Mouse (Mus musculus) T-helper 2 cell (primary cell): ENCODE data around the gene Clstn2.

Experiments used
- in situ Hi-C: fragments of 300-600 bp; cut with MboI, MseI; formaldehyde crosslinking; loops from one replicate; pipeline ENCODE4 v1.15.1; 2025; ENCODE audit warnings: high pct_unique_total_duplicates

Clstn2 gene

GRCm38 (mm10) chr9:97570881-97571280 lies 462.1 kb downstream of the Clstn2 start:
- in situ Hi-C loops: no loop called here

- in situ Hi-C loops: no loop called here
These were observed 469.9 kb downstream of the Clstn2 start for GRCm38 (mm10) chr9:97563121-97563520.

- in situ Hi-C loops: no loop called here
These were observed 488.6 kb downstream of the Clstn2 start for GRCm38 (mm10) chr9:97544359-97544758.

DNA sequence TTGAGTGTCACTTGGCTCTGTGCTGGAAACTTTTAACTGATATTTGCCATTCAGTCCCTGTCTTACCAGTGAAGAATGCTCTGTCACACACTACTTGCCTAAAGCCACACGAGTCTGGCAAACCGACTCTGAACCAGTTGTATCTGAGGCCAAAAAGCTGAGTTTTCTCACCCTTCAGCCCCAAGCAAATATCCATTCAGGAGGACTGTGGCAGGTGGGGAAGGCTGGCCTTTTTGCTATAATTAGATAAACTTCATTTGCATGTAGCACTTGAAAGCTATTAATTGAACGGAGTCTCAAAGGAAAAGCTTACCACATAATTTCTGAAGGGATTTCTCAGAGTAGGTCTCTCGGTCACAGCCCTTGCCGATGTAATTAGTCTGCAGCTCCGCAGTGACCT lies 491.6 kb downstream of the Clstn2 start:
- in situ Hi-C loops: no loop called here

GRCm38 (mm10) chr9:97538075-97538779 lies 494.8 kb downstream of the Clstn2 start:
- in situ Hi-C loops: no loop called here

GRCm38 (mm10) chr9:97534196-97534595 lies 498.8 kb downstream of the Clstn2 start:
- in situ Hi-C loops: no loop called here

- in situ Hi-C loops: no loop called here
These were observed 499.7 kb downstream of the Clstn2 start for GRCm38 (mm10) chr9:97533306-97533705.

GRCm38 (mm10) chr9:97532536-97532935 lies 500.4 kb downstream of the Clstn2 start:
- in situ Hi-C loops: no loop called here

DNA sequence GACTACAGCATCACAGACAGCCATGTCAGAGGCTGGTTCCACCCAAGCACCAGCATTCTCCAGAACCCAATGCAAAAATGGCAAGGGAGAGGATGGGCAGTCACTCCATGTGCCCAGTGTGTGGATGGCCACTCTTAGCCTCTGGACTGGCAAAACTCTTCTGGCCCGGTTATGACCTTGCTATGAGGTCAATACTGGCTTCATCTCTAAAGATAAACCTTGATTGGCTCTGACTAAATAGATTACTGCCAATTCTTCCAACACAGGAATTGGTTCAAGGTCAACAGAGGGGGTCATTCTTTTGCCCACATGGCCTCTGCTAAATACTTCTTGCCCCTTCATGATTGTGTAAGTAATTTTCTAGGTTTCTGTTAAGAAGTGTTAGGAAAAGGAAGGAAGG lies 505.1 kb downstream of the Clstn2 start:
- in situ Hi-C loops: no loop called here

DNA sequence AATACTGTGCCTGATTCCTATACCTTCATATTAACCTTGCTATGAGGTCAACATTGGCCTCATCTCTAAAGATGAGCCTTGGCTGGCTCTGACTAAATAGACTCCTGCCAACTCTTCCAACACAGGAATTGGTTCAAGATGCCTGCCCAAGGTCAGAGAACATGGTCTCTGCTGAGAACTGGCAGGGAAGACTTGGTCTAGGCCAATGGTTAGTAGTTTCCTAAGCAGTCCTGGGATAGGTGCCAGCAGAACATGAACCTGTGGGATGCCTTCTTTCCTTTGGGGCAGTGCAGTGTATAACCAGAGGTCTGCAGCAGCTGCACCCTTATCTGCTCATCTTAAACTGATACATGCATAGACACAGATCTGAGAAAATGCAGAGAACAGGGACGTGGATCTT lies 505.7 kb downstream of the Clstn2 start:
- in situ Hi-C loops: no loop called here

- in situ Hi-C loops: no loop called here
These were observed 507.4 kb downstream of the Clstn2 start for GRCm38 (mm10) chr9:97525563-97525962.

DNA sequence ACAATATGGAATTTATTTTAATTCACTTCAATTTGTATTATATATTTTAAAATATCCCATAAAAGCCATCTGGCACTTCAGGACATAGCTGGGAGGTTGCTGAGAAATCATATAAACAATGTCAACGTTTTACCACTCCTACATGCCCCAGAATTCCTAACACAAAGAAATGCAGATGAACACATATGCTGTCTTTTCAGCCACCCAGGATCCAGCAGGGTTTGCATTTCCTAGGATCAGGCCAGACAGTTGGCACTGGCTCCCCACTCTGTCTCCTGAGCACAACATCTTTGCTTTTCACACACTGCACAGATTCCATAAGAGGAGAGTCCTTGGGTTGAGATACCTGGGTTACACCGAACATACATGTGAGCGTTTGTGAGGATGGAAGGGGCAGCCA lies 508.1 kb downstream of the Clstn2 start:
- in situ Hi-C loops: no loop called here

DNA sequence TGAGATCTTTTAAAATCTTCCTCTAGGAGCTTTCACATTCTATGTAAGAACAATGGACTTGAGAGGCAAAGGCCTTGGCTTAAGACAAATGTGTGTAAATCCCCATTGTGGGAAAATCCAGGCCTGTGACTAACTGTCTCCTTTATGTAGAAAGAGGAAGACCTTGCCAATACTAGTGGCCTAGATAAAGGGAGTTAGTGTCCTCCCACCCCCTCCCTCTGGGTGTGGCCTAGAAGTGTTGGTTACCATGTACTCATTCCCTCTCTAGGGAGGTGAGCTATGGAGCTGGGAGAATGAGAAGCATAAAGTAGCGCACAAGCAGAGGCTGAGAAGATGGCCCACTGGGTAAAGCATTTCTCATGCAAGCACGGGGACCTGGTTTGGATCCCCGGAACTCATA lies 512.2 kb downstream of the Clstn2 start:
- in situ Hi-C loops: no loop called here

- in situ Hi-C loops: no loop called here
These were observed 516.0 kb downstream of the Clstn2 start for GRCm38 (mm10) chr9:97517006-97517405.

DNA sequence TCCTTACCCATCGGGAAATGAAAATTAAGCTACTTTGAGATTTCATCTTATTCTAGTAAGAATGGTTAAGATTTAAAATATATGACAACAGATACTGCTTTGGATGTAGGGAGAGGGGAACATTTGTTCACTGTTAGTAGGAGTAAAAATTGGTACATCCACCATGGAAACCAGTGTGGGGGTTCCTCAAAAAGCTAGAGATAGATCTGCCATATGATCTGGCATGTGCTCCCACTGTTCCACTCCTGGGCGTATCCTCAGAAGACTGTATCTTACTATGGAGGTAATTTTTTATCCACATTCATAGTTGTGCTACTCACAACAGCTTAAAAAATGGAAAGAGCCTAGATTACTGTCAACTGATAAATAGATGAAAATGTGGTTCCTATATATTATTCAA lies 518.3 kb downstream of the Clstn2 start:
- in situ Hi-C loops: no loop called here

DNA sequence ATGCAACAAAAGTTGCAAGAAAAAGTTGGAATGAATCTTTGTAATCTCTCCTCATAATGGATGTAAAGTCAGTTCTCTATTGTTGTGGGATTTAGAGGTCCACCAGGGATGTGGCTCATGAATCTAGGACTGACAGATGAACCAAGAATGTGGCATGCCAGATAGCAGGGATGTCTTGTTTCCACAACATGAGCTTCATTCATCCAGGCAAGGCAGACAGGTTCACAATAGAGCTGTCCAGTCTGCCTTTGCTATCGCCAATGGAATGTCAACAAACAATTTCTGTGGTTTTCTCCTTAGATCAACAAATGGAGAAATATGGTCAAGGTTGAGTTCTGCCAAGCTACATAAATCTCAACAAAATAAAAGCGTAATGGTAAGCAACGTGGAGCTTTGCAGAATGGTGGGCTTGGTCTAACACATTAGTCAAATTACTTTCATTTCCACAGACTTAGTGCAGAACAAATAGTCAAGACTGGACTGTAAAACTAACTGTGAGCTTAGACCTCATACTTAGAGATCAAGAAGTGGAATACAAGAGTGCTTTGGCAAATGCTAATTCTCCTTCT lies 520.6 kb downstream of the Clstn2 start:
- in situ Hi-C loops: no loop called here

DNA sequence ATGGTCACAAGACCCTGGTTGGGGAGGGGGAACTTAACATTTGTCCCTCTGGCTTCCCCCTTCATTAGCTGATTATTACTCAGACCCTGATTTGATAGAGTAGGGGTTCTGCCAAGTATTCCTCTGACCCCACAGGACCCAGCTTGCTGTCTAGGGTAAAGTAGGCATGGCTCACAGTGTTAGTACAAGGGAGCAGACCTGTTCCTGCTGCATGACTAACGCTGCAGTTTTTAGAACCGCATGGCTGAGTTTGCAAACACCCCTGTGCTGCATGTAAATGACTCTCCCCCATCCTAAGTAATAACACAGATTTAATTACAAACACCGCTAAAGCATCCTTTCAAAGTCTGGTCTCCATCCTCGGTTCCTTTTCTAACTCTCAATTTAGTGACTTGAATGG lies 531.6 kb downstream of the Clstn2 start:
- in situ Hi-C loops: no loop called here

GRCm38 (mm10) chr9:97495056-97495455 lies 537.9 kb downstream of the Clstn2 start:
- in situ Hi-C loops: no loop called here

GRCm38 (mm10) chr9:97491626-97492025 lies 541.4 kb downstream of the Clstn2 start:
- in situ Hi-C loops: no loop called here

GRCm38 (mm10) chr9:97490591-97491176 lies 542.3 kb downstream of the Clstn2 start:
- in situ Hi-C loops: no loop called here

- in situ Hi-C loops: no loop called here
These were observed 546.2 kb downstream of the Clstn2 start for GRCm38 (mm10) chr9:97486826-97487225.

DNA sequence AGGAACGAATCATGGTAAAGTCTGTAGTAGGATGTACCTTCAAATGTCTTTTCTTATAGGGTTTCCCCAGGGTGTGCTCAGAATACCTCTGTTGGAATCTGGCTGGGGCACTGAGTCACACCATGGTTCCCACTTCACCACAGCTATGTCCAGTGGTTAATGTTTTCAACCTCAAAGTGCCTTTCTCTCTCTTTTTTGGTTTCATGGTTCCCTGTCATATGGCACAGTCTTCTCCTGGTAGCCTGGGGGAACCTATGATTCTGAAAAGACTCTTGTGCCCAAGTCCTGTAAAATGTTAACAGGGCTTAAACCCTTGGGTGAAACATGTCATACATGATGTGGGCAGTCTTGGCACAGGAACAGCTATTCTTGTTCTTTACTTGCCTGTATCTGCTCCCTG lies 551.8 kb downstream of the Clstn2 start:
- in situ Hi-C loops: no loop called here

DNA sequence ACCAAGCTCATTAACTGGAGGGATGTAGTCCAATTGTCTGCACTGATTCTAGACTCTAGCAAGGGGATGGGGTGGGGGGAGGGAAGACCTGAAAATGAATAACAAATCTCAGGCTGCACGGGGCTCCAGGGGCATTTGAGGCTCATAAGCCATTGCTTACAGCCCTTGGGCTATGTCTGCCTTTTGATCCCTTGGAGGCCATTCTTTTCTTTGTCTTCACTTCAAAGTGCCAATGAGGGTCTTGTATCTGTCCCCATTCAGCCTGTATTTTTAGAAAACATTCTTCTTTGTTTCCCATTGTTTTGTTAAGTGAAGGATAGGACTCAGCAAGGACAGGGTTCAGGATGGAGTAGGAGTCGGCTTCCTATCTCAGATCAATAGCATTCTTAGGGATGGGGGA lies 556.0 kb downstream of the Clstn2 start:
- in situ Hi-C loops: no loop called here
